Mouse (Mus musculus) lung, postnatal 0 days (tissue): Measurements from ENCODE around the gene Rnf186.
A peak's percentile ranks its signal among the peaks of the same experiment; 100 is the strongest.

ENCODE experiments used
- CTCF ChIP-seq: IDR thresholded peaks from 2 replicates; pipeline ENCODE4 v1.5.1; 2016; ENCODE audit warnings: antibody characterized with exemption, mild to moderate bottlenecking
- EP300 ChIP-seq: IDR thresholded peaks from 2 replicates; pipeline ENCODE4 v1.6.1; 2016; ENCODE audit warnings: antibody characterized with exemption, mild to moderate bottlenecking, control low read depth

DNA sequence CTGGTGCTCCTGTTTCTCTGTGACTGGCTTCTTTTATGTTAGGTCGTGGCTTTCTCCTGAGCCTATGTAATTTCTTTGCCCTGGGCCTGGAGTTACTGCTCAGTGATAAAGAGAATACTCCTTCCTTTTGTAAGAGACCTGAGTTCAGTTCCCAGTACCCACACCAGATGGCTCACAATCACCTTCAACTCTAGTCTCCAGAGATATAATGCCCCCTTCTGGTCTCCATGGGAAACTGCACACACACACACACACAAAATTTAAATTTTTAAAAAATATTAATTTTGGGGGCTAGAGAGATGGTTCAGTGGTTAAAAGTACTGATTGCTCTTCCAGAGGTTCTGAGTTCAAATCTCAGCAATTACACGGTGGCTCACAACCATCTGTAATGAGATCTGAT lies 18.7 kb upstream of the Rnf186 start:
- 0 out of 2 replicates have a peak, but pooled peaks have one; percentile 4 for TF ChIP-seq CTCF
- TF ChIP-seq EP300 = no peak
